Mouse (Mus musculus) midbrain, embryonic 15.5 days (tissue): ENCODE measurements around the gene Aars. TPM values are rescaled to one million over a fixed set of nuclear protein-coding genes. Genes with fewer than 3 reads are reported as not detected.
"Not testable (repeated sequence)": the region's sequence is repeated elsewhere in the genome, so short reads cannot be mapped to it uniquely, and the experiment has no call there.

Source experiments
- ATAC-seq: fragments of 200-750 bp; cut with Nextera tagmentation; replicated peaks from 2 replicates; pipeline ENCODE4 v1.8.0; 2017; ENCODE audit warnings: moderate TSS enrichment
- H3K27ac ChIP-seq: fragments of 300-500 bp; sonication (generic); 2 replicates; pipeline ENCODE4 v1.5.1; 2015; ENCODE audit warnings: mild to moderate bottlenecking, inconsistent platforms
- H3K27me3 ChIP-seq: fragments of 300-500 bp; sonication (generic); replicated peaks from 2 replicates; pipeline ENCODE4 v1.6.1; 2015; ENCODE audit warnings: inconsistent platforms
- H3K36me3 ChIP-seq: fragments of 300-500 bp; sonication (generic); replicated peaks from 2 replicates; pipeline ENCODE4 v1.6.1; 2015; ENCODE audit warnings: inconsistent platforms
- H3K4me1 ChIP-seq: fragments of 300-500 bp; sonication (generic); 2 replicates; pipeline ENCODE4 v1.6.1; 2015; ENCODE audit warnings: inconsistent platforms
- H3K4me2 ChIP-seq: fragments of 300-500 bp; sonication (generic); 2 replicates; pipeline ENCODE4 v1.6.1; 2015; ENCODE audit warnings: inconsistent platforms, mild to moderate bottlenecking, moderate library complexity
- H3K4me3 ChIP-seq: fragments of 300-500 bp; sonication (generic); 2 replicates; pipeline ENCODE4 v1.5.1; 2015; ENCODE audit warnings: mild to moderate bottlenecking, inconsistent platforms
- H3K9ac ChIP-seq: fragments of 300-500 bp; sonication (generic); 2 replicates; pipeline ENCODE4 v1.6.1; 2015; ENCODE audit warnings: mild to moderate bottlenecking, inconsistent platforms
- H3K9me3 ChIP-seq: fragments of 300-500 bp; sonication (generic); 2 replicates; pipeline ENCODE4 v1.6.1; 2016; ENCODE audit warnings: inconsistent platforms
- WGBS: fragments of 180-500 bp; shearing (Covaris S2); methylation state at CpG from one replicate; pipeline ENCODE4 v1.1.7; 2015; ENCODE audit warnings: mixed read lengths; 5-methylcytosine and 5-hydroxymethylcytosine counted together
- microRNA-seq: library from miRNA; unstranded; fragments of <30 nt; microRNA quantifications from one replicate; pipeline ENCODE4, GENCODE M21; 2016
- polyA plus RNA-seq: library from polyadenylated mRNA; unstranded; fragments of >200 nt; fragmentation: Nextera tagmentation; extraction: Ambion mirVana; gene quantifications from 2 replicates; pipeline ENCODE4 v1.2.1, GENCODE M21; 2015

Aars gene
- polyA plus RNA-seq, 1 experiment from 2014 or later, result 91.0 TPM

- 90% methylated on average over 5 of the region's 5 CpGs for WGBS
- H3K4me3 ChIP-seq, H3K9me3 ChIP-seq, H3K4me2 ChIP-seq, H3K36me3 ChIP-seq, H3K27ac ChIP-seq, ATAC-seq, H3K27me3 ChIP-seq, H3K4me1 ChIP-seq, H3K9ac ChIP-seq: not testable (repeated sequence)
Observed at GRCm38 (mm10) chr8:111083936-111084335, 51.0 kb downstream of the Aars start.

DNA sequence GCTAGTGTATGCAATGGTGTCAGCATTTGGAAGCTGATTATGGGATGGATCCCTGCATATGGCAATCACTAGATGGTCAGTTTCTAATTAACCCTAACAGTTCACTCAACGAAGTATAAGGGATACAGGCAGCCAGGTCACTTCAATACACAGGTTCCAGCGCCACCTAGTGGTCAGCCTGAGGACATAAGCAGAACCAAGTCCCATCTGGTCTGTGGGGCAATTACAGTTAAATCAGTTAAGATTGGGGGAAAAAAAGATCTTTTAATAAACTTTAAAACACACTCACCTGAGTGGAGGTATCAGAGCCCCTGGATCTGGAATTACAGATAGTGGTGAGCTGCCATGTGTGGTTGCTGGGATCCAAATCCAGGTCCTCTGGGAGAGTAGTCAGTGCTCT lies 57.2 kb downstream of the Aars start:
- no peak for ATAC-seq
- Histone ChIP-seq H3K4me2 (no peak overlapping the region), H3K27me3 (no peaks in the 10 kb centered on the region), H3K27ac (no peak overlapping the region), H3K4me3 (no peak overlapping the region), H3K9ac (no peak overlapping the region), H3K9me3 (no peaks in the 10 kb centered on the region), H3K36me3 (no peaks in the 10 kb centered on the region), H3K4me1 (peaks cover 6% of the 10 kb centered on the region)
- 0% methylated on average over 2 of the region's 2 CpGs for WGBS

DNA sequence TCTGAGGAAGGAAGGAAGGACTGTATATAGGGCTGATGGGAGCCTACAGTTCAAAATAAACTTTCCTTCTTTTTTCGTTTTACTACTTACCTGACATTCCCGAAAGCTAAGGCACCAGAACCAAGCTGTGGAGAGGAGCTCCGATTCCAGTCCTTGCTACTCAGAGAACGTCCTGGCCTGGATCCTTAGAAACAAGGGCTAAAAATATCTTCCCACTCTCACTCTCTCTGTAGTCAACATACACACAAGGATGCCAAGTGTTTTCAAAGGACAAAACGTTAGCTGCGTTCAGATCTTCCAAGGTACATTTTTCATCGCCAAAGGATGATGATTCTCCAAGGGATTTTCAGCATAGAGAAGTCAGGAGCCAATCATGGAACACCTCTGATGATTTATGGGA lies 58.8 kb downstream of the Aars start:
- H3K4me1 ChIP-seq, result peaks cover 20% of the 10 kb centered on the region
- H3K36me3 ChIP-seq, result no peaks in the 10 kb centered on the region
- no peak for ATAC-seq
- no peak overlapping the region for H3K9ac ChIP-seq
- no peaks in the 10 kb centered on the region for H3K9me3 ChIP-seq
- no peak overlapping the region for H3K27ac ChIP-seq
- H3K4me3 ChIP-seq, result no peak overlapping the region
- 88% methylated on average over 7 of the region's 7 CpGs for WGBS
- H3K4me2 ChIP-seq, result no peak overlapping the region
- no peaks in the 10 kb centered on the region for H3K27me3 ChIP-seq

- peaks cover 20% of the 10 kb centered on the region for H3K4me1 ChIP-seq
- H3K4me3 ChIP-seq, H3K27me3 ChIP-seq, H3K36me3 ChIP-seq, H3K9ac ChIP-seq, H3K9me3 ChIP-seq, H3K4me2 ChIP-seq, ATAC-seq, H3K27ac ChIP-seq: not testable (repeated sequence)
- 90% methylated on average over 5 of the region's 6 CpGs for WGBS
Observed at GRCm38 (mm10) chr8:111092326-111092725, 59.4 kb downstream of the Aars start, which contains the start of gene Clec18a. Gene Clec18a (minus strand): TSS chr8:111092426.

- peak; percentile 94 for ATAC-seq
- Histone ChIP-seq H3K4me2 (peak within 1 kb of the TSS; percentile 87), H3K27me3 (no peaks in the 10 kb centered on the region), H3K9ac (peak within 1 kb of the TSS; percentile 58), H3K4me1 (peaks cover 20% of the 10 kb centered on the region), H3K9me3 (no peaks in the 10 kb centered on the region), H3K36me3 (no peaks in the 10 kb centered on the region), H3K27ac (peak within 1 kb of the TSS; percentile 81), H3K4me3 (peak within 1 kb of the TSS; percentile 76)
- WGBS, result 7% methylated on average over 53 of the region's 72 CpGs
Observed at GRCm38 (mm10) chr8:111093865-111094718, 61.1 kb downstream of the Aars start, which contains the start of gene Pdpr. Gene Pdpr (plus strand): TSS chr8:111094630.

DNA sequence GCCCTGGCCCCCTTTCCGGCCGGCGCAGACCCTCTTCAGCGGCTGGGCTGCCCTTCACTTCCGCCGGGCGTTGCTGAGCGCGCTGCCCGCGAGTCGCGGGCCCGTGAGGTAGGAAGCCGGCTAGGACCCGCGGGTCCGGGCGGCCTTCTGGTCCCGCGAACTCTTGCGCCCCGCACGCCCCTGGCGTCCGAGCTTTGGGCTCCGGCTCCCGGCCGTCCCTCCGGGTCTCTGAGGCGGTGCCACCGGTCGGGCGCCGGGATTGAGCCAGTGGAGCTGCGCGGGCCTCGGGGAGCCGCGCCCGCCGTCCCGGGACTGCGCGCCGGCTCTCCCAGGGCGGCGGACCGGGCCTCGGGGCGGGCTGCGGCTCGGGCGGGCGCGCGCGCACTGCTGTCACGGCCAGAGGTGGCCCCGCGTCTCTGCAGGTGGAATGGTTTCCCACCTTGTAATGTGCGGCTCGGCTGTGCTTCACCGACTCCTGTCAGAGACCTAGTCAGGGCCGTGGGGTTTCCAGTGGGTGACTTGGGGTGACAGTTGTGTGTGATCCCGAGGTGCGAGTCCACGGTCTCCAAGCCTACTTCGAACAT lies 61.9 kb downstream of the Aars start:
- ATAC-seq, result peak; percentile 69
- H3K27me3 ChIP-seq, H3K9me3 ChIP-seq, H3K36me3 ChIP-seq: not testable (repeated sequence)
- H3K27ac ChIP-seq, result peak overlapping the region; percentile 81
- peak overlapping the region; percentile 55 for H3K9ac ChIP-seq
- peak overlapping the region; percentile 76 for H3K4me3 ChIP-seq
- 2% methylated on average over 45 of the region's 69 CpGs for WGBS
- H3K4me2 ChIP-seq, result peak overlapping the region; percentile 87
- peaks cover 20% of the 10 kb centered on the region for H3K4me1 ChIP-seq

Small RNA genes within 50 kb of the gene (microRNA-seq; reads per million reads assigned to microRNA genes)
- not detected for gene Gm24103
- 0.74 reads per million for gene Mir3473d

Other genes with a start within 250 kb of the Aars start
- gene Il34, start 227.2 kb upstream of the Aars start, polyA plus RNA-seq, result 6.9 and 8.2 TPM in 2 replicates
- gene Cog4, start 186.5 kb upstream of the Aars start, polyA plus RNA-seq, result 74.9 and 77.1 TPM in 2 replicates
- 99.3 and 101 TPM in 2 replicates for gene Sf3b3, start 186.4 kb upstream of the Aars start, polyA plus RNA-seq
- gene Fuk, start 130.7 kb upstream of the Aars start, polyA plus RNA-seq, result 7.3 and 8.0 TPM in 2 replicates
- gene St3gal2, start 113.2 kb upstream of the Aars start, polyA plus RNA-seq, result 28.0 and 29.2 TPM in 2 replicates
- 12.1 and 12.8 TPM in 2 replicates for gene Ddx19a, start 35.3 kb upstream of the Aars start, polyA plus RNA-seq
- gene Ddx19b, start 1.4 kb upstream of the Aars start, polyA plus RNA-seq, result 7.9 and 8.0 TPM in 2 replicates
- gene Exosc6, start 23.2 kb downstream of the Aars start, polyA plus RNA-seq, result not detected in 2 replicates
- gene Clec18a, start 59.3 kb downstream of the Aars start, polyA plus RNA-seq, result 0.53 and 0.93 TPM in 2 replicates
- gene Pdpr, start 61.5 kb downstream of the Aars start, polyA plus RNA-seq, result 10.4 and 10.8 TPM in 2 replicates
- gene Glg1, start 226.1 kb downstream of the Aars start, polyA plus RNA-seq, result 65.6 and 66.9 TPM in 2 replicates